Mouse (Mus musculus) C2C12 (cell line): ENCODE results near the gene Dcdc2c.

ENCODE experiments used
- CEBPB ChIP-seq: IDR thresholded peaks from one replicate; pipeline ENCODE4 v1.6.1; 2011; ENCODE audit warnings: low read depth, mild to moderate bottlenecking, control low read depth, moderate library complexity
- CTCF ChIP-seq: IDR thresholded peaks from one replicate; pipeline ENCODE4 v1.5.1; 2011; ENCODE audit not compliant: control insufficient read depth, insufficient read depth, insufficient read length
- FOSL1 ChIP-seq: IDR thresholded peaks from one replicate; pipeline ENCODE4 v1.8.0; 2011; ENCODE audit warnings: mild to moderate bottlenecking, low read length; ENCODE audit not compliant: poor library complexity, insufficient read depth, severe bottlenecking
- MAX ChIP-seq: IDR thresholded peaks from one replicate; pipeline ENCODE4 v1.6.1; 2011; ENCODE audit warnings: mild to moderate bottlenecking, control low read depth
- MYOD1 ChIP-seq: IDR thresholded peaks from one replicate; pipeline ENCODE4 v1.6.1; 2011; ENCODE audit warnings: low read depth; ENCODE audit not compliant: control insufficient read depth, insufficient read length
- MYOG ChIP-seq: IDR thresholded peaks from one replicate; pipeline ENCODE4 v1.6.1; 2011; ENCODE audit not compliant: control insufficient read depth, insufficient read length; ENCODE audit errors: extremely low read depth
- USF1 ChIP-seq: IDR thresholded peaks from one replicate; pipeline ENCODE4 v1.6.1; 2011; ENCODE audit warnings: low read depth, mild to moderate bottlenecking, control low read depth, moderate library complexity

DNA sequence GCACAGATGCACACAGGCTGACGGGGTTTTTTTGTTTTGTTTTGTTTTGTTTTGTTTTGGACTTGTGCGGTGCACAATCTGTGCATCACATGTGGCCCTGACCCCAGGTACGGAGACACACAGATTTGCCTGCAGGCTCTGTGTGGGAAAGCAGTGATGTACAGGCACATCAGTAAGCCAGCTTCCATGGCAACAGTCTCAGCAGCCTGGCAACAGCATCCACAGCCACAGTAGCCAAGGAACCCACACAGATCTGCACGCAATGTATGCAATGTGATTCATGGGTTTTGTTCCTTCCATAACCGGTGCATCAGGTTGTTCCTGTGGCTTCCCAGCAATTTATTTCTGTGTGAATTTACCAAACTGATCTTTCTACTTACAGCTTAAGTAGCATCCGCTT is 35.8 kb upstream of the Dcdc2c start:
- TF ChIP-seq CTCF, result no peak
- no peak for TF ChIP-seq MAX
- no peak for TF ChIP-seq USF1
- TF ChIP-seq MYOD1, result no peak
- TF ChIP-seq CEBPB, result no peak
- TF ChIP-seq MYOG, result no peak
- TF ChIP-seq FOSL1, result no peak
